Mouse (Mus musculus) gastrocnemius, postnatal 25 days (tissue): ENCODE data around the gene Gtdc1. TPM values are rescaled to one million over a fixed set of nuclear protein-coding genes. Genes with fewer than 3 reads are reported as not detected.

Source experiments
- DNase-seq: peaks from one replicate; pipeline ENCODE4 v3.0.0; 2022
- long read RNA-seq, 2 experiments: library from polyadenylated mRNA; stranded (forward); transcript quantifications; one replicate each; pipeline ENCODE4 v2.0.0; 2021
- total RNA-seq, 2 experiments: library from RNA; stranded (reverse); gene quantifications; 1 replicate in 1 of 2; 2 replicates in 1 of 2; pipeline ENCODE4 v1.2.3; 2021

Gene Gtdc1
- total RNA-seq = 10 to 100 TPM; 22.3 to 22.6 TPM
- long read RNA-seq, experiment 1, partial matches to known transcripts = 1 of 3 reads
- long read RNA-seq, experiment 1, other reads (novel, unspliced or antisense) = 2 of 3 reads
- long read RNA-seq, experiment 2, partial matches to known transcripts = 2 of 5 reads
- long read RNA-seq, experiment 2, other reads (novel, unspliced or antisense) = 2 of 5 reads

DNA sequence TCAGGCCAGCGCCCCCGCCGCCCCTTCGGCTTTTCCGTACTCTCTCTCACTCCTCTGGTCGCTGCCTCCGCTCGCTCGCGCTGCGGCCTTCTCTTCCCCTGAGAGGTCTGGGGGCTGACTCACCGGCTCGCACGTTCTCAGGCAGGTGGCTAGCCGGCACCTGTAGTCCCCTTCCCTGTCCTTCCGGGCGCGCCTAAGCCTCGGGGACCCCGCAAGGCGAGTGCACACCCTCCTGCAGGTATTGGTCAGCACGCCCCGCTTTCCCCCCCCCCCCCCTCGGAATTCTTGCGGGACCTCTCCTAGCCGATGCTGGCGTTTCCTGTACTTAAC is at the start of gene Gtdc1:
Gene Gtdc1 (minus strand): TSS at position 176 of the 330 bp plus-strand sequence.
- no peak for DNase-seq

DNA sequence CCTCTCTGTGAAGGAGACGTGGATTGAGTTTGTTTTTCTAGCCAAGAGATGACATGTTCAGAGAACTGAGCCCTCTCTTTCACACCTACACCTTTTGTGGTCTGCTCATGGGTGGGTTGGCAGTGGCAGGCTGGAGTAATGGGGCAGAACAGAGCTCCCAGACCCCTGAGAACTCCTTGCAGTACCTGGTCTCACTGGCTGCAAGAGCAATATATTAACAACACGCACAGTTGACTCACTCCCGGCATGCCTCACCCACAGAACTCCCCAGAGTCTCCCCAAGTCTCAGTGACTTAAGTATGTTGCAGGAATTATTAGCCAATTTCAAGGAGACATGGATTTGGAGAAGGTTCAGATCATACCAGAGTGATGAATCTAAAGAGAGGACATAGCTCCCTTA is 49.6 kb upstream of the Gtdc1 start:
- DNase-seq = no peak

DNA sequence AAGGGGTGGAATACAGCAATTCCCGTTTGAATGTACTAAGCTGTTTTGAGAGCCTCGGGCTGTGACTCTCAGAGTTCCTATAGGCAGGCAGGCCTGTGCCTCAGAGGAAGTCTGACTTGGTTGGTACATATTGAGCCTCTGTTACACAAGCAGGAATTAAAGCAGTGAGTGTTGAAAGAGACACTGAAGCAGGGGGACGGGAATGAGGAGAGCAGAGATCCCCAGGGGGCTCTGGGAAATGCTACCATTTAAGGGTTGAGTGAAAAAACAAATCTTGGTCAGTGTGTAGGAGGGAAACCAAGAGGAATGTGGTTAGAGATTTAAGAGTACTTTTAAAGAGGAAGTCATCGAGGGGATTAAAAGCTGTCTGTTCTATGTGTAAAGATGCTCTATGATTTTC is 49.0 kb upstream of the Gtdc1 start:
- DNase-seq = no peak

DNA sequence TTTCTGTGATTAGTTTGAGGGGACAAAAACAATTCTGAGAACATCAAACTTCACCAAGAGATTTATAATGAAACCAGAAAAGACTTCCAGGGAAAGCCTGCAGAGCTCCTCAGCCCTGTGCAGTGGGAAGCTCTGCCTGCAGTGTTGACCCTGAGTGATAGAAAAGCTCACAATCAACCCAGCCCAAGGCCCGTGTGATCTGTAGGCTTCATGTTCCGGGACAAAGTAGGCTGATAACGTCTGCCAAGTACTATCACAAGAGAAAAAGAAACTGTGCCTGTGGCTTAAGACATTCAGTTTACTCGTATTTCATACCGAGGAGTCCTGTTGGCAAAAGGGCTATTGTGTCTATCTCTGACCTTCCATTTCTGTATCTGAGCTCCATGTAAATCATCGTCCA is 46.4 kb upstream of the Gtdc1 start:
- no peak for DNase-seq

- no peak for DNase-seq
Observed at GRCm38 (mm10) chr2:44970087-44970646, 42.7 kb upstream of the Gtdc1 start.

- no peak for DNase-seq
Observed at GRCm38 (mm10) chr2:44969640-44970039, 42.2 kb upstream of the Gtdc1 start.

DNA sequence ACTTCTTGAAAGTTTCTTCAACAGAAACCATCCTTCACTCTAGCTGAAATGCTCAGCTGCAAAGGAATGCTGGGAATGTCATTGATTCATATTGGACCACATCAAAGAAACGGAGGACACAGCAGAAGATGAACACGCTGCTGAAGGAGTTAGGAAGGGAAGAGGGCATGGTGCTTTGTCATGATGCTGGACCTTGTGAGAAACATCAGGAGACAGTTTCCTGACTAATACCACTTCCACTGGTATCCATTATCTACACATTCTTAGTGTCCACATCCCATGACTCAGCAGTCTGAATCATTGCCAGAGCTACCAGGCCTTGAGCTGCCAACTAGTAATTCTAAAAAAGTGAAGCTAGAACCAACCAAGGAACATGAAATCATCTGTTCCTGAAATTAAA is 41.8 kb upstream of the Gtdc1 start:
- DNase-seq = no peak

GRCm38 (mm10) chr2:44965834-44966555 is 38.5 kb upstream of the Gtdc1 start:
- DNase-seq = no peak

DNA sequence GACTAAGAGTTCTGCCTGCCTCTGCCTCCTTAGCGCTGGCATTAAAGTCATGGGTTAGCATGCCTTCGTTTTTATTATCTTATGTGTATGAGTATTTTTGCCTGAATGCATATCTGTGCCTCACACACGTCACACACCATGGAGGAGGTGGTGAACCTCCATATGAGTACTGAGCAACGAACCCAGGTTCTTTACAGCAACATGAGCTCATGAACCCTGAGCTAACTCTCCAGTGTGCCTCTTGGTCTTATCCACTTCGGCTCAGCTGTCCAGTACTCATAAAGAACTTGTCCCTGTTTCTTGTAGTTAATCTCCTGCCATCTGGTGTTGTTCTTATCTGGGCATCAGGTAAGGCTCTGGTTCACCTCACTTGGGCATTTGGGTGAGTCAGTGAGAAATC is 35.2 kb upstream of the Gtdc1 start:
- no peak for DNase-seq

DNA sequence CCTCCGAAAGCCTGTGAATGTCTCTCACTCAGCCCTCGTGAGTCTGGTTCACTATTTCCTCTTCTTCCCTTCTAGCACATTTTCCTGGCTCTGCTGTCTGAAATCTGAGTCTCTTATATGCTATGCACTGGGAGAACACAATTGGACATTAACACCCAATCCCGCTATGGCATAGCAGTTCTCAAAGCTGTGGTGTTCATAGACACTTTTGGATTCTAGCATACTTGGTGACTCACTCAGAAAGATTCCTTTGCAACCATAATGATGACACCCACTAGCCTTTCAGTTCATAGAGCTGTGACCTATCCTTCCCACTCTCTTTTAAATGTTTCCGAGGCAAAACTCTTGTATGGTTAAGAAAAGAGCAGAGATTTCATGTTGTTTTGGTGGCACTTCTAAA is 33.7 kb upstream of the Gtdc1 start:
- DNase-seq = no peak

- DNase-seq = no peak
Observed at GRCm38 (mm10) chr2:44960561-44960960, 33.1 kb upstream of the Gtdc1 start.

- no peak for DNase-seq
Observed at GRCm38 (mm10) chr2:44957329-44957797, 29.9 kb upstream of the Gtdc1 start.

- peak; percentile 21 for DNase-seq
Observed at GRCm38 (mm10) chr2:44956232-44956631, 28.8 kb upstream of the Gtdc1 start.

DNA sequence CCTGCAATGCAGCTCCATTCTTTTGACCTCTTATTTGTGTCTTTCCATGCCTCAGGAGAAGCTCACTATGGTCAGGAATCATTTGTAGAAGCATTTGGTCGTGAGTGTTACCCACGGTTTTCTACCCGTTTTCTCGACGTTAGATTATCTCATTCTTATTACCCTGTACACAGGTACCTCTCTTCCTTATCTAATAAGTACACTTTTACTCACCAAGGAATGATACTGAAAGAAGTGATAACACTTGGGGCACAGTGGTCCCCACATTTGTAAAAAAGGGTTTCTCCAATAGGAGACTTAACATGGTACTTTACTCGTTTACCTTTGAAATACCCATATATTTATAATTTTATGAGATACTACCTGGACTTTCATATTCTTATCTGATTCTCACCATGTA is 28.0 kb upstream of the Gtdc1 start:
- no peak for DNase-seq

- DNase-seq = no peak
Observed at GRCm38 (mm10) chr2:44954180-44954579, 26.7 kb upstream of the Gtdc1 start.

GRCm38 (mm10) chr2:44952830-44953422 is 25.5 kb upstream of the Gtdc1 start:
- DNase-seq = no peak

- DNase-seq = no peak
Observed at GRCm38 (mm10) chr2:44951651-44952213, 24.3 kb upstream of the Gtdc1 start.

GRCm38 (mm10) chr2:44944689-44945088 is 17.2 kb upstream of the Gtdc1 start:
- no peak for DNase-seq

DNA sequence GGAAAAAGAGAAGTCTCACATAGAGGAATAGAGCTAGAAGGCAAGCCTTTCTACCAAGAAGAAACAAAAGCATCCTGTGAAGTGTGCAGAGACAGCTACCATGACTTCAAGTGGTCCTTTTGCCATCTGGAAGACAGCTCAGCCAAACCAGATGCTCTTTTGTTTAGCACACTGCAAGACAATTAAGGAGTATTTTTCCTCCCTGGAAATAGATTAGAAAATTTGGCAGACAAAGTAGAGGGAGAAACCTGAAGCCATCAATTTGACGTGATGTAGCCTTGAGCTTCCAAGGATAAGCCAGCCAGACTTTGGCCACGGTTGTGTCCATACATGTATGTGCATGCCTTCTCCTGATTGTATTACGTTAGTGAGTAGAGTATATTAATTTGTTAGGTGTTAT is 3.5 kb upstream of the Gtdc1 start:
- DNase-seq = no peak

GRCm38 (mm10) chr2:44928631-44929030 is 1.2 kb upstream of the Gtdc1 start:
- DNase-seq = peak; percentile 65

DNA sequence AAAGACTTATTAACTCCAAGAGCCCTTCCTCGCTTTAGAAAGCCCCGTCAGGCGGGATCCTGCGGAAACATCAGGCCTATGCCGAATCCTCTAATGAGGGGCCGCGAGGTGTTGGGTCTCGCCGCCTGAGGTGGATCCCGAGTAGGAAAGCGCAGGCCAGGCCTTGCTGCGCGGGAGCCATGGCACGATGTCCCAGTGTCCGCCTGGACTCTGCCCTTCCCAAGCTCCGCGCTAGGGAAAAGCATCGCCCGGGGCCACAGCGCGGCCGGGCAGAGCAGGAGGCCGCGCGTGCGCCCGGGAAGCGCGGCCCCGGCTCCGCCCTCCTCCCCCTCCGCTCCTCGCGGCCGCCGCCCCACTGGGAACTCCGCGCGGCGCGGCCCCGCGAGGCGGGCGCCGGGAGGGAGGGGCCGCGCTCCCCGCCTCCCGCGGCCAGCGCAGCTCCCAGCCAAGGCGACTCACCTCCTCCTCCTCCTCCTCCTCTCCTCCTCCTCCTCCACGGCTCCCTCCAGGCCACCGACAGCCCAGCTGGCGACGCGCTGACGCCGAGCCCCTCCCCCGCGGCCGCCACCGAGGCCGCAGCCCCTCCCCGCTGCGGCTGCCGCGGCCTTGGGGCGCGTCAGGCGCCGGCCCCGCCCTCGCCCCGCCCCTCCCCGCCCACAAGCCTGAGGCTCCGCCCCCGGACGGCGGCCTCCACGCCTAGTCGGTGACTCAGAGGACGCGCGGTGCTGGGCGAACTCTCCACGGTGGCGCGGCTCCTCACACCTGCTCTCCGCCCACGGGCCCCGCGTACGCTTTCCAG is 575 bp downstream of the Gtdc1 start:
- DNase-seq = peak; percentile 96

DNA sequence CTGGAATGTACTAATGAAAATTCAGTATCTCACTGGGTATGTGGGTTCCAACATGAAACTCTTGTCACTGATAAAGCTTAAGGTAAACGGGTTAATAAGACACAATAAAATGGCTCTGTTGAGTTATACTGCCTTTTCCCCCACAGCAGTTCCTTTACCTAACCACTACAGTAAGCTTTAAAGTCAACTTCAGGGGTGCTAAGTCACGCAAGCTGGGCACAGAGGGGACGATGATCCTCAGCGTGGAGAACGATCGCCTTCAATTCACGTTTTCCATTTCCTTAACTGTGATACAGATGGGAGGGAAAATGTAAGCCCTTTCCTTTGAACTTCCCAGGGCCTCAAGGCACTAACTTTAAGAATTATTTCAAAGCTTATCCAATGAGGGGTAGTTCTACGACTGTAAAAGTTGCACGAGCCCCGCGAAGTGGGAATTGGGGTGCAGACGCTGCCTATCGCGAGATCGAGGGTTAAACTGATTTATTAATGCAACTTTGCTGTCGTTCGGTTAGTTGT is 1.2 kb downstream of the Gtdc1 start:
- DNase-seq = no peak
